Mouse (Mus musculus) erythroblast, adult 5-6 weeks (primary cell): ENCODE measurements at regions not wholly inside any gene's neighbourhood (a gene's known extent, or its start where the extent isn't known, plus 50 kb on each side); places are given as distances from the start of the nearest gene placed in this dataset.
"Not testable (repeated sequence)": the region's sequence is repeated elsewhere in the genome, so short reads cannot be mapped to it uniquely, and the experiment has no call there.

ENCODE experiments used
- ATAC-seq: replicated peaks from 2 replicates; pipeline ENCODE4 v1.8.0; 2016; ENCODE audit warnings: moderate number of reproducible peaks, mild to moderate bottlenecking, moderate TSS enrichment, inconsistent platforms; ENCODE audit not compliant: poor library complexity, low FRiP score, severe bottlenecking

DNA sequence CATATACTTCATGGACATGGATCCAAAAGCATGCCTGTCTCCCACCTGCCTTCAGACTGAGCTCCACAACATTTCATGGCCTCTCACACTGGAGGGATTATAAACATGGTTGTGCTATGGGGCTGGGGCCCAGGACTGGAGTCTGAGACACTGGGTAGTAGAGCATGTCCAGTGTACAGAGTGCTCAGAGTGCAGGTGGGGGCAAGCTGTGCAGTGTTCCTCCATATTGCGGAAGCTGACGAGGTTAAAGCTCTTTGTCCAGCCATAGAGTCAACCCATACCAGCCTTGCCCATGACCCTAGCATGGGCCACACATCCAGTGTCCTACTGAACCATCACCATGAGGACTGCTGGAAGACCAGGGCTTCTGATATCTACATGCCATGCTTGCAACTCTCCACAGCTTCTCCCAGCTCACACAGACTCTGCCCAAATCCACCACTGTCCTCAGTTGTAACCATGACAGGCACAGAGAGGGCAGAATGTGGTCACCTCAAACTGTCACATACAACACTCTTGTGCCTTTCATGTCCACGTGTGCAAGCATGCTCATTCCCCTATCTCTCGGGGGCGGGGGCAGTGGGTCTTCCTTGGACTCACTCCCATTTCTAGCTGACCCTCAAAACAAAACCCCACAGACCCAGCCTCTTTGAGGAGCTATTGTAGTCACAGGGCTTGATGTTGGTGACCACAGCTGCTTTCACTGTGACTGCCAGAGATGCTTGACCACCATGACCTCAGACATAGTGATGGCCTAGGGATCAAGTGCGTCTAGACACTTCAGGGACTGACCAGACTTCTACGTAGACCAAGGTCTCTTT, 55.9 kb downstream of the Tmem121 start:
- ATAC-seq: no peak

DNA sequence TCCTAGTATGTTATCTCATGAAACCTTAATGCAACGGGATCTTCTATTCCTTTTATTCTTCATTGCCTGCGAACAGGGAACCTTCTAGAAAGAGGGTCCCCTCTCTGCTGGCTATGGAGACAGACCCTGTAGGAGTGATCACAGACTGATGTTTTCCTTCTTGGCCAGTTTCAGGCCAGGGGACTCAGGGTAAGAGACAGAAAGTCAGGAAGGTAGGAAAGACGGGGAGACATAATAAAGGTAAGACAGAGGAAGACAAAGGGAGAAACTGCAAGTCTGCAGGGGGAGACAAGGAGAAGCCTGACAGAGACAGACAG, 56.4 kb downstream of the Tmem121 start:
- ATAC-seq: no peak

GRCm38 (mm10) chr12:113244685-113245084, 59.0 kb downstream of the Tmem121 start:
- ATAC-seq: no peak

GRCm38 (mm10) chr12:113253446-113254424, 68.0 kb downstream of the Tmem121 start:
- ATAC-seq: not testable (repeated sequence)

DNA sequence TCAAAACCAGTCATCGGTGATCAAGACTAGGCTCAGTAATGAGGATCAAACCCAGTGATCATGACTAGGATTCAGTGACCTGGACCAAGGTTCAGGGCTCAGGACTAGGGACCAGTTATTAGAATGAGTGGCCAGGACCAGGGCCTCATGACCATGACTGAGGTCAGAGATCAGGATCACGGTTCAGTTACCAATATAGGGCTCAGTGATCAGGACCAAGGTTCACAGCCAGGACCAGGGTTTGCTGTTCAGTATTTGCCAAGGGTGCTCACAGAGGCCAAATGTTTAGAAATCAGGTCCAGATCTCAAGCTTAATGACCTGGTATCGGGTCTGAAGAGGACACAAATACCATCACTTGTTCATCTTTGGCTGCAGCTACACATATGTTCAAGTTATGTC, 69.6 kb downstream of the Tmem121 start:
- no peak for ATAC-seq

GRCm38 (mm10) chr12:113256628-113257027, 70.9 kb downstream of the Tmem121 start:
- ATAC-seq: no peak

DNA sequence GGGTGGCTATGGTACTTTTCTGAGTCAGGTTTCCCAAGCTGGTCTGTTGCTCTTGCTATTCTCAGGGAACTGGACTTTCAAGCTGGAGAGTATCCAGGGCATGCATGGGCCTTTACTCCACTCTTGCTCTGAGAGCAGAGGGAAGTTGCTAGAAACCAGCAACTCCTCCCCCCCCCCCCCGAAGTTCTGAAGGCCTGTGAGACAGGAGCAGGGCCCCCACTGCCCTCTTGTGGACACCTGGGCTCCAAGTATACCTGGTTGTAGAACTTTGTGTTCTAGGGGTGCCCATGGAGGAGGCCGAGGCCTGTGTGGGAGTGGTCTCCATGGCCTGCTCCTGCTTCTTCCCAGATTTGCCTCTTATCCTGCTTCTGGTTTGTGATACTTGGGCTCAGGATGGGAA, 71.5 kb downstream of the Tmem121 start:
- ATAC-seq: no peak

GRCm38 (mm10) chr12:113259476-113259875, 73.7 kb downstream of the Tmem121 start:
- no peak for ATAC-seq

- no peak for ATAC-seq
Measured at GRCm38 (mm10) chr12:113260304-113260703, 74.6 kb downstream of the Tmem121 start.

DNA sequence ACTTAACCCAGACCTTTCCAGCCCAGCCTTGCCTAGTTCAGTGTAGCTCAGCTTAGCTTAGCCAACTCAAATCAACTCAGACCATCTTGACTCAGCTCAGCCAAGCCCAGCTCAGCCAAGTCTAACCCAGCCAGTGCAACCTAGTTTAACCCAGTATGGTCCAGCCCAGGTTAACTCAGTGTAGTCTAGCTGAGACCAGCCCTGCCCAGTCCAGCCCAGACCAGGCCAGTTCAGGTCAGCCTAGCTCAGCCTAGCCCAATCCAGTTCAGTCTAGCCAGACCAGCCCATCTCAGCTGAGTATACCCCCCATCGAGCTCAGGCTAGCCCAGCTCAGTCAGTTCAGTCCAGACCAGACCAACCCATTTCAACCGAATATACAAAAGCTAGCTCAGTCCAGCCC, 90.2 kb downstream of the Tmem121 start:
- ATAC-seq: peak; percentile 29; the same call in 1 of the 2 replicates

DNA sequence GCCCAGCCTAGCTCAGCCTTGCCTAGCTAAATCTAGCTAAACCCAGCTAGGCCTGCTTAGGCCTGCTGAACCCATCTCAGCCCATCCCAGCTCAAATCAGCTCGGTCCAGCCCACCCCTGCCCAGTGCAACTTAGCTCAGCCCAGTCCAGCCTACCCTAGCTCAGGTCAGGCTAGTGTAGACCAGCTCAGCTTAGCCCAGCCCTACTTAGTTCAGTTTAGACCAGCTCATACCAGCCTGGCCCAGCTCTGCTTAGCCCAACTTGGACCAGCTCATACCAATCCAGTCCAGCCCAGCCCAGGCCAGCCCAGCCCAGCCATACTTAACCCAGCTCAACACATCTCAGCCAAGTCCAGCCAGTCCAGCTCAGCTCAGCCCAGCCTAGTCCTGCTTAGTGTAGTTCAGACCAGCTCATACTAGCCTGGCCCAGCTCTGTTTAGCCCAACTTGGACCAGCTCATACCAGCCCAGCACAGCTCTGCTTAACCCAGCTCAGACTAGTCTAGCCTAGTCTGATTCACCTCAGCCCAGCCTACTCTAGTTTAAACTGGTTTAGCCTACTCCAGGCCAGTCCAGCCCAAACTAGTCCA, 90.7 kb downstream of the Tmem121 start:
- peak; percentile 15; the same call in 1 of the 2 replicates for ATAC-seq

DNA sequence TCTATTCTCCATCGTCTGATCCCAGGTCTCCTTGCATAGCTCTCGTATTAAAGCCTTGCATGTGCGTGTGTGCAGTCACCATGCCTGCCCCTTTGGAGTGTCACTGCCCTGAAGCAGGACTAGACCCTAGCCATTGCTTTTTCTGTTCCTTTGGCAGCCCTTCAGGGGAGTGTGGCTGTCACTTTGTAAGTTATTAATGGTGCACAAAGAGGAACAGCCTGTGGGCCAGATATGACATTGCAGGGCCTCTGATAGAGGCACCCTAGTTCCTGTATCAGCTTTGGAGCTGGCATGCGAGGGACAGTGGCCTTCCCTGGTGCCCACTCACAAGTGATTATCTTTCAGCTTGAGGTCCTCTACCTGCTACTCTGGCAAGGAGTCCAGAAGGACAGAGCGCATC, 92.0 kb downstream of the Tmem121 start:
- no peak for ATAC-seq

DNA sequence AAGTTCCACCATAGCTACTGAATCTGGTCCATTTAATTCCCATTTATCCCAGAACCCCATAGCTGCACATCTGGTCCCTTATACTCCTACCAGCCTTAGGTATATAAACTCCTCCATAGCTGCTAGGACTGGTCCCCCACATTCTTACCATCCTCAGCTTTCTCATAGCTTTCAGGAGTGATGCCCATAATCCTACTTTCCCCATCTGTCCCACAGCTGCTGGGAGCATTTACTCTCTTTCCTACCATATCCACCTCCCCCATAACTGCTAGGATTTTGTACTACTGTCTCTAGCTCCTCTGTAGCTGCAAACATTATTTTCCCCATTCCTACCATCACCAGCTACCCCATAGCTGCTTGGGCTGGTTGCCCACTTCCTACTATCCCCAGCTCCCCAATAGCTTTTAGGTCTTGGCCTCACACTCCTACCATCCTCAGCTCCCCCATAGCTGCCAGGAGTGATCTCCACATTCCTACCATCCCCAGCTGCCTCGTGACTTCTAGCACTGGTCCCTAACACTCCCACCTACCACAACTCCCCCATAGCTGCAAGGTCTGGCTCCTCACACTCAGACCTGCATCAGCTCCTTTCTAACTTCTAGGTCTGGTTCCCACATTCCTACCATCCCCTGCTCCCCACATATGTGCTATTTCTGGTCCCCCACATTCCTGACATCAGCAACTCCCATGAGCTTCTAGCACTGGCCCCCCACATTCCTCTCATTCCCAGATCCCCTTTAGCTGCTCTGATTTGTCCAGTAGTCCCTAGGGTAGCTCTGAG, 106.5 kb downstream of the Tmem121 start:
- no peak for ATAC-seq

DNA sequence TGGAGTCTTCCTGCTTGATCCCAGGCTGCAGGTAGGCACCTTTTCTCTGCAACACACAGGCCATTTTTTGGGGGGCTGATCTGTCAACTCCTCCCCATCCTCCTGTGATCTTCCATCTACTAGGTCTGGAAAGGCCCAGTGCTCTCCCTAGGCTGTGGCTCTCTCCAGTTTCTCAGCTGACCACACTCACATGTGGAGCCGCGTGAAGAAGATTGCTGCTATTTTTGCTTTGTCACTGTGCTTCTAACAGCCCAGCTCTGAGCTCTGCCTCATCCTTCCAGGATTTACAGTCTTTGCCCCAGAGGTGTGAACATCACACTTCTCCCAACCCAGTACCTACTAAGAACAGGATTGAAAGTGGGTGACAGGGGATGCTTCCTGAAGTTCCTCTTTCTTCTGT, 110.2 kb downstream of the Tmem121 start:
- no peak for ATAC-seq

- no peak for ATAC-seq
Measured at GRCm38 (mm10) chr12:113305973-113306372, 120.2 kb downstream of the Tmem121 start.

- no peak for ATAC-seq
Measured at GRCm38 (mm10) chr12:113313319-113313718, 127.6 kb downstream of the Tmem121 start.

DNA sequence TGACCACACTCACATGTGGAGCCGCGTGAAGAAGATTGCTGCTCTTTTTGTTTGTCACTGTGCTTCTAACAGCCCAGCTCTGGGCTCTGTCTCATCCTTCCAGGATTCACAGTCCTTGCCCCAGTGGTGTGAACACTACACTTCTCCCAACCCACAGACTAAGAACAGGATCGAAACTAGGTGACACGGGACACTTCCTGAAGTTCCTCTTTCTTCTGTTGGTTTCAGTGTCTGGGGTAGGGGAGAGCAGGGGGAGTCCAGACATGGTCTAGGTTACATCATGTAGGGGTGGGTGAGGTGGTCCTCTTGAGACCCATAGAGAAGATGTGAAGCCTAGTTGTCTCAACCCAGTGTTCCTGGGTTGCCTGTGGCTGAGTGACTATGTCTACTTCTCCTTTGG, 128.9 kb downstream of the Tmem121 start:
- ATAC-seq: no peak

DNA sequence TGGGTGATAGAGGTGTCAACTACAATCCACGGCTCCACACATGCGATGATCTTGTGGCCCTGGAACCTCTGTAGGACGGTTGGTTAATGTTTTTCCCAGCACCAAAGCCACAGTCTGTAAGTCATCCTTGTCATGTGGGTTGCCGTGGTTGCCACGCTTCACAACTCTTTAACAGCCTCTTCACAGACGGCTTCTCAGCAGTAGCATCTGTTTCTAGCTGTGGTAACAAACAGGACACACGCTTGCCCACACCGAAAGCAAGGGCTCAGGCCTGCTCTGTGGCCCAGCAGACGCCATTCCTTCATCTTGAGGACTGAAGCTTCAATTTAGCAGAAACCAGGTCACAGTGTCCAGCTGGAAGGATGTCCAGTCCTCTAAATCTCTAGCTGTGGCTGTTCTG, 135.4 kb downstream of the Tmem121 start:
- ATAC-seq: no peak

DNA sequence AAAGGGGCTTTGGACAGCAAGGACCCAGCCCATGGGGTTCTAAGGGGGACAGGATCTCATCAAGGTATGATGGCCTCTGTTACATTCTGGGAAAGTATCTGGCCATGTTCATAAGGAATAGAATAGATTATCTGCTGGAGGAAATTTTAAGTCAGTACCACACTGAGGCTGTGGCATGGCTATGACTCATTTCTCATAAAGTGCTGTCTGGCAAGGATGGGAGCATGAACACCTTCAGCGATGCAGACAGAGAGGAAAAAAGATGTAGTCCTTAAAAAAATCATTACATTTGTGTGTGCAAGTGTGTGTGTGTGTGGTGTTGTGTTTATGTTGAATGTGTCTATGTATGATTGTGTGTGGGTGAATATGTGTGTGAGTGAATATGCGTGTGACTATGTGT, 136.4 kb downstream of the Tmem121 start:
- ATAC-seq: no peak

GRCm38 (mm10) chr12:113327851-113328250, 142.1 kb downstream of the Tmem121 start:
- ATAC-seq: no peak
